Mouse (Mus musculus): Measurements from ENCODE around the gene Nell2.

DNA sequence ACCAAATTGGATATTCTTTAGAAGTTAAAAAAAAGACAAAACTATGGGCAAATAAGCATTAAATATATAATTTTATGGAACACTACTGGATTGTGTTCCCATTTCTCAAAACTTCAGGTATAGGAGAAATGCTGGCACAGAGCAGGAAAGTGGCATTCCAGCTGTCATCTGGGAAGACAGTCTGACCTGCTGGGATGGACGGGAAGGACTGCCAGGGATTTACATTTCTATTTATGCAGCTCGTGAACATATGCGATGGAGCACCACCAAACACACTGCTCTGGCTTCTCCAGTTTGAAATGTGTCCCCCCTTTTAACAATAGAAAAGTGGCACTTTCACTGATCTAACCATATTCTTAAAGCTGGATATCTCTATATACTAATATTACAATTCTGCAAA lies 291.9 kb downstream of the Nell2 start:
- TF ChIP-seq POLR2A (IDR thresholded peaks at IDR 0.05; ENCODE audit: low read depth, low read length) (no peak), CTCF (IDR thresholded peaks at IDR 0.05; ENCODE audit: extremely low read depth, insufficient read length, insufficient replicate concordance, low read depth, low read length) (no peak)

Measured in small intestine, adult 2 months (tissue).